Mouse (Mus musculus) liver, embryonic 16.5 days (tissue): ENCODE data around the gene Hist1h2ad. TPM values are rescaled to one million over a fixed set of nuclear protein-coding genes. Genes with fewer than 3 reads are reported as not detected.
"Not testable (repeated sequence)": the region's sequence is repeated elsewhere in the genome, so short reads cannot be mapped to it uniquely, and the experiment has no call there.

Experiments used
- ATAC-seq: fragments of 200-750 bp; cut with Nextera tagmentation; 2 replicates; pipeline ENCODE4 v1.8.0; 2017; ENCODE audit warnings: low read depth, mild to moderate bottlenecking, moderate number of reproducible peaks, moderate library complexity
- H3K27ac ChIP-seq: fragments of 300-500 bp; sonication (generic); 2 replicates; pipeline ENCODE4 v1.5.1; 2014; ENCODE audit warnings: mild to moderate bottlenecking, low read length
- H3K27me3 ChIP-seq: fragments of 300-500 bp; sonication (generic); 2 replicates; pipeline ENCODE4 v1.6.1; 2014; ENCODE audit warnings: low read depth, low read length, mixed read lengths; ENCODE audit not compliant: control insufficient read depth, insufficient read depth
- H3K36me3 ChIP-seq: fragments of 300-500 bp; sonication (generic); 2 replicates; pipeline ENCODE4 v1.6.1; 2014; ENCODE audit warnings: mild to moderate bottlenecking; ENCODE audit not compliant: control insufficient read depth, insufficient read depth
- H3K4me1 ChIP-seq: fragments of 300-500 bp; sonication (generic); 2 replicates; pipeline ENCODE4 v1.6.1; 2014; ENCODE audit warnings: low read depth, low read length, mixed read lengths; ENCODE audit not compliant: control insufficient read depth
- H3K4me2 ChIP-seq: fragments of 300-500 bp; sonication (generic); 2 replicates; pipeline ENCODE4 v1.6.1; 2014; ENCODE audit warnings: low read depth, low read length, mixed read lengths
- H3K4me3 ChIP-seq: fragments of 300-500 bp; sonication (generic); 2 replicates; pipeline ENCODE4 v1.5.1; 2014; ENCODE audit warnings: low read depth, mild to moderate bottlenecking, low read length
- H3K9ac ChIP-seq: fragments of 300-500 bp; sonication (generic); 2 replicates; pipeline ENCODE4 v1.6.1; 2014; ENCODE audit warnings: low read depth, low read length
- H3K9me3 ChIP-seq: fragments of 300-500 bp; sonication (generic); replicated peaks from 2 replicates; pipeline ENCODE4 v1.6.1; 2016; ENCODE audit warnings: low read length; ENCODE audit not compliant: control insufficient read depth
- WGBS: fragments of 180-500 bp; shearing (Covaris S2); extraction: QIAGEN DNeasy Blood & Tissue Kit; methylation state at CpG from one replicate; pipeline ENCODE4 v1.1.7; 2014; ENCODE audit not compliant: insufficient replicate concordance; 5-methylcytosine and 5-hydroxymethylcytosine counted together
- polyA plus RNA-seq: library from polyadenylated mRNA; unstranded; fragments of >200 nt; fragmentation: Nextera tagmentation; extraction: Ambion mirVana; gene quantifications from 2 replicates; pipeline ENCODE4 v1.2.1, GENCODE M21; 2015

The Hist1h2ad gene
- polyA plus RNA-seq, 1 experiment from 2014 or later, result 3.8 TPM

DNA sequence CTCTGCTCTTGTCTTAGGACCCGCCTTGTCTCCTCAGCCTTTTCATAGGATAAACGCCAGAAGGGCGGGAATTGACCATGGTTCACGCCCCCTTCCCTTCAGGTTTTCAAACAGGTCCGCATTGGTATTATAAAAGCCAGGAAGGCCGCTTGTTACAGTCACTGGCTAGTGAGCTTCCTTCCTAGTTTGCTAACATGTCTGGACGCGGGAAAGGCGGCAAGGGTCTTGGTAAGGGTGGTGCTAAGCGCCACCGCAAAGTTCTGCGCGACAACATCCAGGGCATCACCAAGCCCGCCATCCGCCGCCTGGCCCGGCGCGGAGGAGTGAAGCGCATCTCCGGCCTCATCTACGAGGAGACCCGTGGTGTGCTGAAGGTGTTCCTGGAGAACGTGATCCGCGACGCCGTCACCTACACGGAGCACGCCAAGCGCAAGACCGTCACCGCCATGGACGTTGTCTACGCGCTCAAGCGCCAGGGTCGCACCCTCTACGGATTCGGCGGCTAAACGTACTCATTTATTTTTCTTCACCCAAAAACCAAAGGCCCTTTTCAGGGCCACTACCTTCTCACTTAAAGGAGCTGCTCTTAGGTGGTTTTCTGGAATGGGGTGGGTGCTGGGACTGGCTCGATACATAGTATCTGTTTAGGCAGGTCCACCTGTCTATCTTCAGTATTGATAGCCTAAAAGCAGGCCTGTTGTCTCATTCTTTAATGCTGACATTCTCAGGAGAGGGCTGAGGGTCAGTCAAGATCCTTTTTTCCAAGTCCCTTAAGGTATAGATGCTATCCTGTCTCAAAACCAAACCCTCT lies 7.4 kb downstream of the Hist1h2ad start, which contains the start of gene Hist1h4d:
Gene Hist1h4d, plus strand, starts transcription at position 191 of the 811 bp plus-strand sequence.
- H3K27me3 ChIP-seq, result no peaks in the 10 kb centered on the region
- peak within 1 kb of the TSS; percentile 79 for H3K9ac ChIP-seq
- peak within 1 kb of the TSS; percentile 69 for H3K4me3 ChIP-seq
- ATAC-seq, result peak; percentile 81
- H3K27ac ChIP-seq, result peak within 1 kb of the TSS; percentile 100
- H3K4me1 ChIP-seq, result peaks cover 40% of the 10 kb centered on the region
- no peaks in the 10 kb centered on the region for H3K9me3 ChIP-seq
- H3K36me3 ChIP-seq, result no peaks in the 10 kb centered on the region
- WGBS, result under 1% methylated on average over 43 of the region's 43 CpGs
- H3K4me2 ChIP-seq, result peak within 1 kb of the TSS; percentile 69

DNA sequence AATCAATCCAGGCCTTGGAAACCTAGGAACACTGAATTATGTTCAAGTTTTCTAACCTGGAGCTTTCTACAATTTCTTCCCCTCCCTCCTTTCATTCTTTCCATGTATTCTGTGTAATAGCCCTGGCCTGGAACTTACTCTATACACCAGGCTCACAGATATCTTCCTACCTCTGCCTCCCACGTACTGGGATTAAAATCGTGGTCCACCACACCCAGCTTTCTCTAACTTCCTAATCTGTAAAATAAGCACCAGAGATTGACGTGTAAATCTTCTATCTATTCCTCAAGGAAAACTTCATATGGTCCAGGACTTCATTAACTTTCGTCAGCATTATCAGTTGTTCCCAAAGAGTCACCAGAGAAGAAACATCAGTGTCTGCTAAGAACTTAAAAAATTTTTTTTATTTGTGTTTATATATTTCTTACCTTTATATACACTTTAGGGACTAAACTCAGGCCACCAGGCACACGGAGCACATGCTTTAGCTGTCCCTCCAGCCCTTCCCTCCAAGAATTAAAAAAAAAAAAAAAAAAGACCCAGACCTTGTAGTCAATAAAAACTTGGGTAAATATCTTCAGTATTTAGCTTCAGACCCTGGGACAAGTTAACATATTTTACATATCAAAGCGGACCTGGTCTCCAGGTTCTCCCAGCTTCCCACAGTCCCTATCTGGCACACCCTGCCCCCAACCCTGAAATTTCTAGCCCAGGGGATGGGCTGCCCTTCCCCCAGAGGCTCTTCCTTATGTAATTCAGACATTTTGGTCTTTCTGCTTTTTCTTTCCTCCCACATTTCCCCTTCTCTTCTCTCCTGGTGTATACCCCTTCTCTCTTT lies 8.3 kb downstream of the Hist1h2ad start:
- Histone ChIP-seq H3K27me3 (no peaks in the 10 kb centered on the region), H3K9me3 (no peaks in the 10 kb centered on the region), H3K27ac (peak overlapping the region; percentile 100), H3K4me2 (peak overlapping the region; percentile 69), H3K4me3 (peak overlapping the region; percentile 69), H3K9ac (peak overlapping the region; percentile 79), H3K4me1 (peaks cover 32% of the 10 kb centered on the region), H3K36me3 (no peaks in the 10 kb centered on the region)
- no peak; the same call in 1 of the 2 replicates for ATAC-seq
- 8% methylated on average over 6 of the region's 6 CpGs for WGBS

- peak overlapping the region; percentile 100 for H3K27ac ChIP-seq
- peak overlapping the region; percentile 69 for H3K4me3 ChIP-seq
- H3K27me3 ChIP-seq, result no peaks in the 10 kb centered on the region
- peak overlapping the region; percentile 79 for H3K9ac ChIP-seq
- no peaks in the 10 kb centered on the region for H3K9me3 ChIP-seq
- no peak for ATAC-seq
- no peaks in the 10 kb centered on the region for H3K36me3 ChIP-seq
- H3K4me2 ChIP-seq, result peak overlapping the region; percentile 69
- peaks cover 31% of the 10 kb centered on the region for H3K4me1 ChIP-seq
These were observed 9.3 kb downstream of the Hist1h2ad start for GRCm38 (mm10) chr13:23583387-23584068.

DNA sequence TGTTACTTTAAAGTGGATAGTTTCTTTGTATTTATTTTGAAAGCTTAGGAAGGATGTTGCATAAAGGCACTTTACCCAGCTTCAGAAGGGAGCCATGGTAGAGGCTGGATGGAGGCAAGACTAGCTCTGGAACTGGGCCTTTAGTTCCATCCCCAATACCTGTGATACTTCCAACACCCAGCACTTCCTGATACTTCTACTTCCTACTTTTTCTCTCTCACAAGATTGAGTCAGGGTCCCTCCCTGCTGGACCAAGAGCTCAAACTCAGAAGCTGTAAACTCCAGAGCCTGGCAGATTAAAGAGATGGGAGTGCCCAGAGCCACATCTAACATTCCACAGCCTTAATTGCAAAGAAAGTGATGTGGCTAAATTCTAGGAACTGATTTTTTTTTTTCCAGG lies 10.2 kb downstream of the Hist1h2ad start:
- H3K36me3 ChIP-seq, result no peaks in the 10 kb centered on the region
- ATAC-seq, result no peak
- peak overlapping the region; percentile 100 for H3K27ac ChIP-seq
- H3K4me3 ChIP-seq, result peak overlapping the region; percentile 65
- no peaks in the 10 kb centered on the region for H3K9me3 ChIP-seq
- no peaks in the 10 kb centered on the region for H3K27me3 ChIP-seq
- peaks cover 29% of the 10 kb centered on the region for H3K4me1 ChIP-seq
- peak overlapping the region; percentile 69 for H3K4me2 ChIP-seq
- H3K9ac ChIP-seq, result peak overlapping the region; percentile 82

- H3K9me3 ChIP-seq, result no peaks in the 10 kb centered on the region
- H3K27me3 ChIP-seq, result no peaks in the 10 kb centered on the region
- H3K9ac ChIP-seq, result peak overlapping the region; percentile 82
- under 1% methylated on average over 21 of the region's 21 CpGs for WGBS
- peak overlapping the region; percentile 100 for H3K27ac ChIP-seq
- H3K4me1 ChIP-seq, result peaks cover 29% of the 10 kb centered on the region
- H3K36me3 ChIP-seq, result no peaks in the 10 kb centered on the region
- peak overlapping the region; percentile 65 for H3K4me3 ChIP-seq
- H3K4me2 ChIP-seq, result peak overlapping the region; percentile 69
- peak; percentile 3; the same call in 1 of the 2 replicates for ATAC-seq
These were observed 10.9 kb downstream of the Hist1h2ad start for GRCm38 (mm10) chr13:23585029-23585441.

DNA sequence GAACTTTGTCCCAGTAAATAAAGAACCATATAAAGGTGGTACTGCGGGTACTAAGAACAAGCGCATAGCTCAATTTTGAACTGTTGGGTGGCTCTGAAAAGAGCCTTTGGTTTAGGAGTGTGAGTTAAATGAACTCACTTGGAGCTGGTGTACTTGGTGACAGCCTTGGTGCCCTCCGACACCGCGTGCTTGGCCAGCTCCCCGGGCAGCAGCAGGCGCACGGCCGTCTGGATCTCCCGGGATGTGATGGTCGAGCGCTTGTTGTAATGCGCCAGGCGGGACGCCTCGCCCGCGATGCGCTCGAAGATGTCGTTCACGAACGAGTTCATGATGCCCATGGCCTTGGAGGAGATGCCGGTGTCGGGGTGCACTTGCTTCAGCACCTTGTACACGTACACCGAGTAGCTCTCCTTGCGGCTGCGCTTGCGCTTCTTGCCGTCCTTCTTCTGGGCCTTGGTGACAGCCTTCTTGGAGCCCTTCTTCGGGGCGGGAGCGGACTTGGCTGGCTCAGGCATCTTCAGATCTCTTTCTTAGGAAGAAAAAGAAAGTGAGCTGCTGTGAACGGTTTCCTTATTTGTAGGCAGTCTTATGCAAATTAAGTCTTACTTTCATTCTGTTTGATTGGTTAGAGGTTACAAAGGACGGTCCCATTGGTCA lies 11.4 kb downstream of the Hist1h2ad start:
- Histone ChIP-seq H3K4me2 (peak overlapping the region; percentile 69), H3K27ac (peak overlapping the region; percentile 100), H3K4me1 (peaks cover 29% of the 10 kb centered on the region), H3K9ac (peak overlapping the region; percentile 82), H3K4me3 (peak overlapping the region; percentile 65)
- 0% methylated on average over 27 of the region's 36 CpGs for WGBS
- H3K27me3 ChIP-seq, H3K9me3 ChIP-seq, H3K36me3 ChIP-seq: not testable (repeated sequence)
- peak; percentile 72 for ATAC-seq

- no peaks in the 10 kb centered on the region for H3K9me3 ChIP-seq
- peak overlapping the region; percentile 59 for H3K9ac ChIP-seq
- H3K27me3 ChIP-seq, result no peaks in the 10 kb centered on the region
- ATAC-seq, result no peak
- peak overlapping the region; percentile 66 for H3K4me2 ChIP-seq
- peak overlapping the region; percentile 100 for H3K27ac ChIP-seq
- H3K4me1 ChIP-seq, result peaks cover 24% of the 10 kb centered on the region
- H3K4me3 ChIP-seq, result peak overlapping the region; percentile 65
- 2% methylated on average over 22 of the region's 22 CpGs for WGBS
- H3K36me3 ChIP-seq, result no peaks in the 10 kb centered on the region
These were observed 12.1 kb downstream of the Hist1h2ad start for GRCm38 (mm10) chr13:23586099-23586939.

GRCm38 (mm10) chr13:23586940-23587225 lies 12.7 kb downstream of the Hist1h2ad start:
- H3K27ac ChIP-seq, result peak overlapping the region; percentile 90
- peak overlapping the region; percentile 66 for H3K4me2 ChIP-seq
- no peaks in the 10 kb centered on the region for H3K9me3 ChIP-seq
- peaks cover 23% of the 10 kb centered on the region for H3K4me1 ChIP-seq
- no peaks in the 10 kb centered on the region for H3K27me3 ChIP-seq
- ATAC-seq, result no peak
- peak overlapping the region; percentile 59 for H3K9ac ChIP-seq
- H3K36me3 ChIP-seq, result no peaks in the 10 kb centered on the region
- peak overlapping the region; percentile 46 for H3K4me3 ChIP-seq
- WGBS, result 13% methylated on average over 1 of the region's 1 CpGs
